Mouse (Mus musculus) intestine, embryonic 15.5 days (tissue): Measurements from ENCODE around the gene B3glct. TPM values are rescaled to one million over a fixed set of nuclear protein-coding genes. Genes with fewer than 3 reads are reported as not detected.

Experiments
- ATAC-seq: fragments of 200-750 bp; cut with Nextera tagmentation; 2 replicates; pipeline ENCODE4 v1.8.0; 2017; ENCODE audit warnings: moderate TSS enrichment, moderate library complexity
- H3K27ac ChIP-seq: fragments of 300-500 bp; sonication (generic); 2 replicates; pipeline ENCODE4 v1.5.1; 2015; ENCODE audit warnings: mild to moderate bottlenecking, inconsistent platforms
- H3K27me3 ChIP-seq: fragments of 300-500 bp; sonication (generic); replicated peaks from 2 replicates; pipeline ENCODE4 v1.6.1; 2015; ENCODE audit warnings: inconsistent platforms
- H3K36me3 ChIP-seq: fragments of 300-500 bp; sonication (generic); 2 replicates; pipeline ENCODE4 v1.6.1; 2015; ENCODE audit warnings: inconsistent platforms
- H3K4me1 ChIP-seq: fragments of 300-500 bp; sonication (generic); replicated peaks from 2 replicates; pipeline ENCODE4 v1.6.1; 2015; ENCODE audit warnings: inconsistent platforms
- H3K4me2 ChIP-seq: fragments of 300-500 bp; sonication (generic); replicated peaks from 2 replicates; pipeline ENCODE4 v1.6.1; 2015; ENCODE audit warnings: mild to moderate bottlenecking, inconsistent platforms
- H3K4me3 ChIP-seq: fragments of 300-500 bp; sonication (generic); replicated peaks from 2 replicates; pipeline ENCODE4 v1.5.1; 2015; ENCODE audit warnings: inconsistent platforms
- H3K9ac ChIP-seq: fragments of 300-500 bp; sonication (generic); 2 replicates; pipeline ENCODE4 v1.6.1; 2015; ENCODE audit warnings: inconsistent platforms
- H3K9me3 ChIP-seq: fragments of 300-500 bp; sonication (generic); 2 replicates; pipeline ENCODE4 v1.6.1; 2016; ENCODE audit warnings: inconsistent platforms
- WGBS: fragments of 180-500 bp; shearing (Covaris S2); methylation state at CpG from one replicate; pipeline ENCODE4 v1.1.7; 2015; 5-methylcytosine and 5-hydroxymethylcytosine counted together
- polyA plus RNA-seq: library from polyadenylated mRNA; unstranded; fragments of >200 nt; fragmentation: Nextera tagmentation; extraction: Ambion mirVana; gene quantifications from 2 replicates; pipeline ENCODE4 v1.2.1, GENCODE M21; 2015

Gene B3glct
- polyA plus RNA-seq, 1 experiment from 2014 or later = 12.3 TPM

GRCm38 (mm10) chr5:149716329-149716690 is 38.3 kb downstream of the B3glct start:
- no peaks in the 10 kb centered on the region for H3K27me3 ChIP-seq
- no peak overlapping the region for H3K9ac ChIP-seq
- H3K4me1 ChIP-seq = no peaks in the 10 kb centered on the region
- H3K4me2 ChIP-seq = no peak overlapping the region
- no peaks in the 10 kb centered on the region for H3K9me3 ChIP-seq
- 56% methylated on average over 3 of the region's 3 CpGs for WGBS
- no peak overlapping the region for H3K27ac ChIP-seq
- ATAC-seq = no peak
- no peak overlapping the region for H3K4me3 ChIP-seq
- no peaks in the 10 kb centered on the region for H3K36me3 ChIP-seq

DNA sequence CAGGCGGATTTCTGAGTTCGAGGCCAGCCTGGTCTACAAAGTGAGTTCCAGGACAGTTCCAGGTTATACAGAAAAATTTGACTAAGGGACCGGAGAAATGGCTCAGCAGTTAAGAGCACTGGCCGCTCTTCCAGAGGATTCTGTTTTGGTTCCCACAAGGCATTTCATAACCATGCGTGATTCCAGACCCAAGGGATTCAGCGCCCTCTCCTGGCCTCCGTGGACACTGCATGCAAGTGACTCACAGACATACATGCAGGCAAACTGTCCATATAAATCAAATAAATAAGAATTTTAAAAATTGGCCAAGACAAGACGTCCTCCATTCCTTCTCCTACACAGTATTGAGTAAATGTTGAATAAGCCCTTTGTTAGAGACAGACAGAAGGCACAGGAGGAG is 53.7 kb downstream of the B3glct start:
- H3K9me3 ChIP-seq = no peaks in the 10 kb centered on the region
- no peak overlapping the region for H3K27ac ChIP-seq
- ATAC-seq = no peak
- no peak overlapping the region for H3K9ac ChIP-seq
- no peaks in the 10 kb centered on the region for H3K27me3 ChIP-seq
- WGBS = 89% methylated on average over 8 of the region's 8 CpGs
- H3K4me1 ChIP-seq = no peaks in the 10 kb centered on the region
- H3K4me2 ChIP-seq = no peak overlapping the region
- no peak overlapping the region for H3K4me3 ChIP-seq
- 0 out of 2 replicates have a peak, but pooled peaks cover 2% of the 10 kb centered on the region for H3K36me3 ChIP-seq

GRCm38 (mm10) chr5:149737210-149737609 is 59.2 kb downstream of the B3glct start:
- Histone ChIP-seq H3K9me3 (no peaks in the 10 kb centered on the region), H3K36me3 (0 out of 2 replicates have a peak, but pooled peaks cover 2% of the 10 kb centered on the region), H3K9ac (no peak overlapping the region), H3K4me1 (no peaks in the 10 kb centered on the region), H3K4me3 (no peak overlapping the region), H3K4me2 (no peak overlapping the region), H3K27me3 (no peaks in the 10 kb centered on the region), H3K27ac (no peak overlapping the region)
- ATAC-seq = no peak
- WGBS = 100% methylated on average over 1 of the region's 1 CpGs

DNA sequence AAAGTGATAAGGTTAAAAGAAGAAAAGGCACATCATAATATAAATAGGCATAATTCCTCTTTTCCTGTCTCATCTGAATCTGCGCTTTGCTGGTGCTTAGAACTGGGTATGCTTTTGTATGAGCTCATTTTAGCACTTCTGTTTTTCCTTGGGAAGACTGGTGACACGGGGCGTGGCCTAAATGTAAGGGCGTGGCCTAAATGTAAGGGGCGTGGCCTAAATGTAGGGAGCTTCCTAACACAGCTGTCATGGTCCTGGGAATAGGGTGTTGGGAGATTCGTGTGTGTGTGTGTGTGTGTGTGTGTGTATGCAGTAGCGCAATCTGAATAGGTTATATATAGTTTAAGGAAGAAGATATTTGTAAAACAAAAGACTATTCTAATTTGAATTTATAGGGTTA is 62.1 kb downstream of the B3glct start:
- ATAC-seq = no peak

GRCm38 (mm10) chr5:149740703-149741102 is 62.7 kb downstream of the B3glct start:
- no peak overlapping the region for H3K4me3 ChIP-seq
- H3K4me2 ChIP-seq = no peak overlapping the region
- no peaks in the 10 kb centered on the region for H3K9me3 ChIP-seq
- no peaks in the 10 kb centered on the region for H3K27me3 ChIP-seq
- H3K27ac ChIP-seq = no peak overlapping the region
- no peak overlapping the region for H3K9ac ChIP-seq
- H3K36me3 ChIP-seq = no peaks in the 10 kb centered on the region
- WGBS = 74% methylated on average over 3 of the region's 3 CpGs
- no peaks in the 10 kb centered on the region for H3K4me1 ChIP-seq
- no peak for ATAC-seq

More for the DNA sequence above, 62.1 kb downstream of the B3glct start:
- Histone ChIP-seq H3K9ac (no peak overlapping the region), H3K36me3 (no peaks in the 10 kb centered on the region), H3K4me2 (no peak overlapping the region), H3K9me3 (no peaks in the 10 kb centered on the region), H3K4me1 (no peaks in the 10 kb centered on the region), H3K4me3 (no peak overlapping the region), H3K27ac (no peak overlapping the region), H3K27me3 (no peaks in the 10 kb centered on the region)
- 94% methylated on average over 7 of the region's 7 CpGs for WGBS

- Histone ChIP-seq H3K27me3 (no peaks in the 10 kb centered on the region), H3K4me1 (no peaks in the 10 kb centered on the region), H3K27ac (no peak overlapping the region), H3K36me3 (no peaks in the 10 kb centered on the region), H3K4me3 (no peak overlapping the region), H3K4me2 (no peak overlapping the region), H3K9me3 (no peaks in the 10 kb centered on the region), H3K9ac (no peak overlapping the region)
- no peak for ATAC-seq
- WGBS = 91% methylated on average over 9 of the region's 9 CpGs
Measured at GRCm38 (mm10) chr5:149742286-149742685, 64.3 kb downstream of the B3glct start.

- WGBS = 93% methylated on average over 9 of the region's 9 CpGs
- Histone ChIP-seq H3K4me3 (no peak overlapping the region), H3K36me3 (no peaks in the 10 kb centered on the region), H3K4me2 (no peak overlapping the region), H3K9ac (no peak overlapping the region), H3K27me3 (no peaks in the 10 kb centered on the region), H3K27ac (no peak overlapping the region), H3K4me1 (no peaks in the 10 kb centered on the region), H3K9me3 (no peaks in the 10 kb centered on the region)
- ATAC-seq = no peak
Measured at GRCm38 (mm10) chr5:149745079-149745478, 67.0 kb downstream of the B3glct start.

- Histone ChIP-seq H3K4me3 (no peak overlapping the region), H3K4me2 (no peak overlapping the region), H3K4me1 (no peaks in the 10 kb centered on the region), H3K27me3 (no peaks in the 10 kb centered on the region), H3K27ac (no peak overlapping the region), H3K9ac (no peak overlapping the region), H3K36me3 (no peaks in the 10 kb centered on the region), H3K9me3 (no peaks in the 10 kb centered on the region)
- 81% methylated on average over 27 of the region's 27 CpGs for WGBS
- no peak for ATAC-seq
Measured at GRCm38 (mm10) chr5:149748640-149749580, 70.9 kb downstream of the B3glct start.

DNA sequence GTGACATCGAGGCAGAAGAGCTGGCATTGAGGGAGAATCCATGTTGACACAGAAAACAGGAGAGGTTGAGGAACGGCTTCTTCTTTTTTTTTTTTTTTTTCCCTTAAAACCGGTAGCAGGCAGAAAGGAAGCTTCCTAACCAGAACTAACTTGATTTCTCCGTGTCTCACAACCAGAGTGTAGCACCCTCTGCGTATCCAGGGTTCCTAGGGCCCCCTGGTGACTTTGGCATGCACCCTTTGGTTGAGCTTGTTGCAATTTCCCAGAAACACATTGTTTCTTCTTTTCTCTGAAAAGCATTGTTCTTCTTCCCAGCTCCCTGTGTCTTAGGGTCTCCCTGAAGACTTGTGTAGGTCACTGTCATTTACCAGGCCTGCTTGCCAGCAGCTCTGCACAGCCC is 73.8 kb downstream of the B3glct start:
- no peak for ATAC-seq
- no peak overlapping the region for H3K9ac ChIP-seq
- no peaks in the 10 kb centered on the region for H3K4me1 ChIP-seq
- no peaks in the 10 kb centered on the region for H3K36me3 ChIP-seq
- no peak overlapping the region for H3K4me2 ChIP-seq
- H3K4me3 ChIP-seq = no peak overlapping the region
- H3K27ac ChIP-seq = no peak overlapping the region
- 77% methylated on average over 5 of the region's 5 CpGs for WGBS
- no peaks in the 10 kb centered on the region for H3K9me3 ChIP-seq
- H3K27me3 ChIP-seq = no peaks in the 10 kb centered on the region

GRCm38 (mm10) chr5:149753073-149753472 is 75.0 kb downstream of the B3glct start:
- Histone ChIP-seq H3K9ac (no peak overlapping the region), H3K36me3 (no peaks in the 10 kb centered on the region), H3K9me3 (no peaks in the 10 kb centered on the region; the same call in 1 of the 2 replicates), H3K4me3 (no peak overlapping the region), H3K4me2 (no peak overlapping the region), H3K27me3 (no peaks in the 10 kb centered on the region), H3K27ac (no peak overlapping the region), H3K4me1 (no peaks in the 10 kb centered on the region)
- WGBS = 89% methylated on average over 3 of the region's 3 CpGs
- ATAC-seq = no peak

DNA sequence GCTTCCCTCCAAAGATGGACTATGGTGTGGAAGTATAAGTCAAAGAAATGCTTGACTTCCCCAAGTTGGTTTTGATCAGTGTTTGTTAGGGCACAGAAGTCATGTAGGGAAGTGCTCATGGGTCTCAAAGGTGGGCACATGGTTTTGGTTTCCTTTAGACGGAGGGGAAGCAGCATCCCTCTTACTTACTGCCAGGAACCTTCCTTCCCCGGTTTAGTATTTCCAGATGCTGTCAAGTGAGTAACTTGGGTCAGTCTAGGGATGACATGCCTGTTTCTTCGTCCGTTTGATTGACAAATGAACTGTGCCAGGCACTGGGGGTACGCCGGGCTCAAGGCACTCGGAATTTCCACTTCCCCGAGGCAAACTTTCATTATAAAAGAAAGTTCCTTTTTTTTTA is 89.1 kb downstream of the B3glct start:
- H3K27ac ChIP-seq = no peak overlapping the region
- H3K4me3 ChIP-seq = no peak overlapping the region
- WGBS = 83% methylated on average over 8 of the region's 8 CpGs
- no peaks in the 10 kb centered on the region for H3K4me1 ChIP-seq
- H3K27me3 ChIP-seq = no peaks in the 10 kb centered on the region
- no peaks in the 10 kb centered on the region for H3K9me3 ChIP-seq
- no peak overlapping the region for H3K4me2 ChIP-seq
- no peaks in the 10 kb centered on the region for H3K36me3 ChIP-seq
- no peak overlapping the region for H3K9ac ChIP-seq
- ATAC-seq = no peak

- no peak overlapping the region for H3K4me3 ChIP-seq
- no peaks in the 10 kb centered on the region for H3K9me3 ChIP-seq
- H3K9ac ChIP-seq = no peak overlapping the region
- H3K27me3 ChIP-seq = no peaks in the 10 kb centered on the region
- no peak overlapping the region for H3K27ac ChIP-seq
- 62% methylated on average over 5 of the region's 5 CpGs for WGBS
- H3K4me1 ChIP-seq = no peaks in the 10 kb centered on the region
- ATAC-seq = no peak
- H3K4me2 ChIP-seq = no peak overlapping the region
- no peaks in the 10 kb centered on the region for H3K36me3 ChIP-seq
Measured at GRCm38 (mm10) chr5:149767651-149768301, 89.7 kb downstream of the B3glct start.
